Mouse (Mus musculus) liver, postnatal 0 days (tissue): ENCODE measurements around the gene Lrrc58.

Source experiments
- CTCF ChIP-seq: sonication (generic); IDR thresholded peaks from 2 replicates; pipeline ENCODE4 v1.5.1; 2016; ENCODE audit warnings: antibody characterized with exemption, low read depth
- EP300 ChIP-seq: IDR thresholded peaks from 2 replicates; pipeline ENCODE4 v1.6.1; 2016; ENCODE audit warnings: antibody characterized with exemption, low read depth, mild to moderate bottlenecking

GRCm38 (mm10) chr16:37851366-37851765 is 16.8 kb upstream of the Lrrc58 start:
- TF ChIP-seq CTCF (no peak), EP300 (peak; percentile 18; the same call in 1 of the 2 replicates)
